Mouse (Mus musculus) E14TG2a.4 (cell line): ENCODE measurements around the gene Olfr298.

Experiments
- H3K27me3 ChIP-seq: 2 replicates; pipeline ENCODE4 v1.6.1; 2014; ENCODE audit warnings: low read length, control low read depth; ENCODE audit not compliant: insufficient read depth
- H3K36me3 ChIP-seq: 2 replicates; pipeline ENCODE4 v1.6.1; 2014; ENCODE audit warnings: low read length, control low read depth; ENCODE audit not compliant: insufficient read depth
- H3K4me1 ChIP-seq: replicated peaks from 2 replicates; pipeline ENCODE4 v1.6.1; 2014; ENCODE audit warnings: low read depth, low read length, control low read depth
- H3K4me3 ChIP-seq: replicated peaks from 2 replicates; pipeline ENCODE4 v1.5.1; 2014; ENCODE audit warnings: mild to moderate bottlenecking, low read length
- H3K9me3 ChIP-seq: 2 replicates; pipeline ENCODE4 v1.6.1; 2014; ENCODE audit warnings: low read length, control low read depth
- CTCF ChIP-seq: conservative IDR thresholded peaks from 2 replicates; pipeline ENCODE4 v1.5.1; 2014; ENCODE audit warnings: low read length
- NANOG ChIP-seq: IDR thresholded peaks from 2 replicates; pipeline ENCODE4 v1.6.1; 2014; ENCODE audit warnings: borderline replicate concordance, low read length, mixed read lengths
- POU5F1 ChIP-seq: IDR thresholded peaks from 2 replicates; pipeline ENCODE4 v1.6.1; 2014; ENCODE audit warnings: low read length, borderline replicate concordance

The Olfr298 gene

GRCm38 (mm10) chr7:86492384-86492783 lies at the start of gene Olfr298:
TSS of gene Olfr298 (minus strand) at chr7:86492484.
- Histone ChIP-seq H3K27me3 (no peaks in the 10 kb centered on the region), H3K4me1 (no peaks in the 10 kb centered on the region), H3K36me3 (no peaks in the 10 kb centered on the region), H3K4me3 (no peak within 1 kb of the TSS), H3K9me3 (no peaks in the 10 kb centered on the region)
- TF ChIP-seq NANOG (no peak), POU5F1 (no peak), CTCF (no peak)

GRCm38 (mm10) chr7:86519668-86520067 lies 27.4 kb upstream of the Olfr298 start, which contains the start of gene Olfr297:
TSS of gene Olfr297 (plus strand) at chr7:86519968.
- H3K9me3 ChIP-seq = no peaks in the 10 kb centered on the region
- no peak within 1 kb of the TSS for H3K4me3 ChIP-seq
- H3K4me1 ChIP-seq = no peaks in the 10 kb centered on the region
- H3K36me3 ChIP-seq = no peaks in the 10 kb centered on the region
- H3K27me3 ChIP-seq = no peaks in the 10 kb centered on the region
- no peak for TF ChIP-seq NANOG
- TF ChIP-seq POU5F1 = no peak
- no peak for TF ChIP-seq CTCF

GRCm38 (mm10) chr7:86459621-86460020 lies 32.7 kb downstream of the Olfr298 start, which contains the start of gene Olfr299:
TSS of gene Olfr299 (plus strand) at chr7:86459921.
- no peak for TF ChIP-seq CTCF
- no peak for TF ChIP-seq POU5F1
- TF ChIP-seq NANOG = no peak
- H3K36me3 ChIP-seq = no peaks in the 10 kb centered on the region
- H3K4me1 ChIP-seq = no peaks in the 10 kb centered on the region
- H3K9me3 ChIP-seq = no peaks in the 10 kb centered on the region
- no peaks in the 10 kb centered on the region for H3K27me3 ChIP-seq
- H3K4me3 ChIP-seq = no peak within 1 kb of the TSS
